Mouse (Mus musculus): Measurements from ENCODE around the gene Psme2b. TPM values are rescaled to one million over a fixed set of nuclear protein-coding genes. Genes with fewer than 3 reads are reported as not detected.
"Not testable (repeated sequence)": the region's sequence is repeated elsewhere in the genome, so short reads cannot be mapped to it uniquely, and the experiment has no call there.

The Psme2b gene
- 100 to 1,000 TPM in 18 of 26 experiments, 10 to 100 TPM in 8; 25.2 to 285 (median 141) TPM for total RNA-seq (2018; cell fraction: chromatin; rRNA removed)
- 100 to 1,000 TPM in 8 of 26 experiments, 10 to 100 TPM in 18; 20.6 to 148 (median 67.9) TPM for total RNA-seq (2018; cell fraction: cytosol; rRNA removed)
- total RNA-seq (2018; cell fraction: nucleus; rRNA removed) = 100 to 1,000 TPM in 15 of 26 experiments, 10 to 100 TPM in 11; 35.3 to 313 (median 122) TPM
- 12.3 to 45.7 TPM (median 19.2 TPM) in 3 replicates for polyA plus RNA-seq (2018)

DNA sequence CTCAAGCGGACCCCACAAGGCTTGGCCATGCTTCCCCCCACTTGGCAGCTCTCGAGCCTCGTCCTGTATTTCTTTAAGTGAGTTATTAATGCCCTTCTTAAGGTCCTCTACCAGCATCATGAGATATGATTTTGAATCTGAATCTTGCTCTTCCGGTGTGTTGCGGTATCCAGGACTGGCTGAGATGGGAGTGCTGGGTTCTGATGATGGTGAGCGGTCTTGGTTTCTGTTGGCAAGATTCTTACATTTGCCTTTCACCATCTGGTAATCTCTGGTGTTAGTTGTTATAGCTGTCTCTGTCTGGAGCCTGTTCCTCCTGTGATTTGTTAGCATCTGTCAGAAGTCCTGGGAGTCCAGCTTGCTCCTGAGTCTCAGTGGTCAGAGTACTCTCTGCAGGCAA lies at the start of gene Psme2b:
Gene Psme2b (minus strand): TSS at position 101 of the 400 bp plus-strand sequence.
- H3K79me2 ChIP-seq (ENCODE audit: inconsistent target); H3K4me3 ChIP-seq (ENCODE audit: inconsistent target); H3K27ac ChIP-seq: not testable (repeated sequence)
- H3K36me3 ChIP-seq (ENCODE audit: inconsistent target) = peaks cover 14% of the 10 kb centered on the region
- 92% methylated on average over 6 of the region's 6 CpGs for WGBS (ENCODE audit: missing documents)

DNA sequence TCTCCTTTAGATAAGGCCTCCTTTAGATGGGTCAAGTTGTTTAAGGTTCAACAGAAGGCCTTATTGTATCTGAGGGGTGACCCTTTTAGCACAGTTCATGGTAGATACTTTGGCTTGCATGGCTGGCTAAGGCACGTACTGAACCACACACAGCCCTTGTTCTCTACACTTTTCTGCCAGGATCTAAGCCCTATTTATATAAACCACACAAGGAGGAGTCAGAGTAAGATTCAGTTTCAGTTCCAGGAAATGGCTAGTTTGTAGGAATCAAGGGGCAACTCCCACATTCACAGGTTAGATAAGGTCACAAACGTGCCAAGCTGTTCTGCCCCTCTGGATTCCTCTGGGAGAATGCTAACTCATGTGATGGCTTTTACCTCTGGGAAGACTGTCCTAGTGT lies 48.0 kb upstream of the Psme2b start, which contains the start of gene Tgtp1:
Gene Tgtp1 (minus strand): TSS at position 155 of the 400 bp plus-strand sequence.
- H3K27ac ChIP-seq; H3K4me3 ChIP-seq (ENCODE audit: inconsistent target); H3K36me3 ChIP-seq (ENCODE audit: inconsistent target); H3K79me2 ChIP-seq (ENCODE audit: inconsistent target): not testable (repeated sequence)
- WGBS (ENCODE audit: missing documents) = 19% methylated on average over 2 of the region's 2 CpGs

DNA sequence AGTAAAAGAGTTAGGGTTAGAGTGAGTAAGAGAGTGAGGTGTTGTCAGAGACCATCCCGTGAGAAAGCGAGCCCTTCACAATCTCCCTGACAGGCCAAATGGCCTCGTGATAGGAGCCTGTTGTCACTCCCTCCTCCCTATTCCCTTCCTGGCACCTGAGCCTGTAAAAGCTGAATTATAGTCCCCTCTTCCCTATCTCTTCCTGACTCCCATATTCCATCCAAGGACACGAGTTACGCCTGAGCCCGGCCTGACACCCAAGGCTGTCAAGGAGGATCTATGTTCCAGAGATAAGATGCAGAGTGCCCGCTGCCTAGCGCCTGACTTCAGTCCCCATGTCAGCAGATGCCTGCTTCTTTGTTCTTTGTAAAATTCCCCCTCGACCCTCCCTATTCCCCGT lies 47.3 kb upstream of the Psme2b start:
- H3K36me3 ChIP-seq (ENCODE audit: inconsistent target); H3K27ac ChIP-seq; H3K4me3 ChIP-seq (ENCODE audit: inconsistent target); H3K79me2 ChIP-seq (ENCODE audit: inconsistent target): not testable (repeated sequence)
- 85% methylated on average over 10 of the region's 10 CpGs for WGBS (ENCODE audit: missing documents)

DNA sequence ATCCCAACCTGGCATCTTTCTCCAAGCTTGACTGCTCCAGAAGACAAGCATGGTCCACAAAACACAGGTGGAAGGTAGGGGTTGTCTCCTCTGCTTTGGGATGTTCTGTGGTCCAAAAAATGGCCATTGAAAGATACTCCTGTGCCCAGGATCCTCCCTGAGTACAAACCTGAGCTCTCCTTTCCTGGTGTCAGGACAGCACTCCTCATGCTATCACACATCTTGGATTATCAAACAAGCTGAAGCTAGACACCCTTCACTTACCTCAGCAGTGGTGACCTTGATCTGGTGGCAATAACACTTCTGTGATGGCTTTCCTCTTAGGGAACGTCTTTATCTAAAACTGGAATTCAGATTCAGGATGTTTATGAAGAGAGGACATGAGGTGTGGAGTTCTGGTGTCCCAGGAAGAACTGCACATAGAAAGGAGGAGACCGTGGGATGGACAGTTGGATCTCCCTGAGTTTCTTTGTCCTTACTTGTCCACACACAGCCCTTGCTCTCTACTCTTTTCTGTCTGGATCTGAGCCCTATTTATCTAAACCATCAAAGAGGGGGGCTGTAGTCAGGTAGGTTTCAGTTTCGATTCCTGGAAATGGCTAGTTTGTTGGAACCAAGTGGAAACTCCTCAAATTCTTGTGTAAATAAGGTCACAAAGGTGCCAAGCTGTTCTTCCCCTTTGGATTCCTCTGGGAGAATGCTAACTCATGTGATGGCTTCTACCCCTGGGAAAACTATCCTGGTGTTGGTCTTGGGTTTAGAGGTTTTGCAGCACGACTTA lies 45.9 kb upstream of the Psme2b start, which contains the start of gene Gm12185:
Gene Gm12185 (minus strand): TSS at position 487 of the 781 bp plus-strand sequence.
- H3K36me3 ChIP-seq (ENCODE audit: inconsistent target); H3K79me2 ChIP-seq (ENCODE audit: inconsistent target); H3K27ac ChIP-seq; H3K4me3 ChIP-seq (ENCODE audit: inconsistent target): not testable (repeated sequence)
- WGBS (ENCODE audit: missing documents) = 32% methylated on average over 4 of the region's 4 CpGs

DNA sequence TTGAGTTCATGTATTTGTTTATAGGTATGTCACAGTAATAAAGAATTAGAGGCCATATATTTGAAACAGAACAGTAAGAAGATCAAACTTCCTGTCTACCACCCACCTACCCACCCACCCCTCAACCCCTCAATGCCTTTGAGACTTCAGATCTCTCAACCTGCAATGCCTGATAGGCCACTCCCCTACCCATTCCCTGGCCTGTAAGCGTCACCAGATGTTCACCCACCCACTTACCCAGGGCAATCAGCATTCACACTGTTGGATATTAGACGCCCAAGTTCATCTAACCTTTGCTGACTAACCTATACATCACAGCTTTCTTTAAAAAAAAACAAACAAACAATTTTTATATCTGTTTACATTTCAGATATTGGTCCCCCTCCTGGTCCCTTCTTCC lies 44.0 kb upstream of the Psme2b start:
- H3K79me2 ChIP-seq (ENCODE audit: inconsistent target); H3K4me3 ChIP-seq (ENCODE audit: inconsistent target); H3K27ac ChIP-seq; H3K36me3 ChIP-seq (ENCODE audit: inconsistent target): not testable (repeated sequence)
- no CpG with 5 or more reads among the region's 2 CpGs for WGBS (ENCODE audit: missing documents)

DNA sequence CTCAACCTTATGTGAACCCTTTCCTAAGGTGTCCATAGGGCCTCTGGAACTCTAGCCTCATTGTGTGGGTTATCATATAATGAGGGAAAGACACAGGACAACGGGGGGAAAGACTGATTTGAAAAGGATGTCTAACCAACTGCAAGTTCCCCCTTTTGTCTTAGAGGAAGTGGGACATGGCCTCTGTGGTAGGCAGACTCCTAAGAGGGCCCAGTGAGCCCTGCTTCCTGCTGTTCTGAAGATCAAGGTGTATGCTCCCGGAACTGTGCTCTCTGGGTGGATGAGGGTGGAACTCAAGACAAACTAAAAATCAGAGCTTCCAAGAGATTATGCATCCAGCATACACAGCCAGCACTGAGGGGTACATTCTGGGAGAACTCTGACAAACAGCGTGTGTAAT lies 42.2 kb upstream of the Psme2b start:
- not testable (repeated sequence) for H3K36me3 ChIP-seq (ENCODE audit: inconsistent target); H3K4me3 ChIP-seq (ENCODE audit: inconsistent target); H3K79me2 ChIP-seq (ENCODE audit: inconsistent target); H3K27ac ChIP-seq
- WGBS (ENCODE audit: missing documents) = 14% methylated on average over 1 of the region's 3 CpGs

DNA sequence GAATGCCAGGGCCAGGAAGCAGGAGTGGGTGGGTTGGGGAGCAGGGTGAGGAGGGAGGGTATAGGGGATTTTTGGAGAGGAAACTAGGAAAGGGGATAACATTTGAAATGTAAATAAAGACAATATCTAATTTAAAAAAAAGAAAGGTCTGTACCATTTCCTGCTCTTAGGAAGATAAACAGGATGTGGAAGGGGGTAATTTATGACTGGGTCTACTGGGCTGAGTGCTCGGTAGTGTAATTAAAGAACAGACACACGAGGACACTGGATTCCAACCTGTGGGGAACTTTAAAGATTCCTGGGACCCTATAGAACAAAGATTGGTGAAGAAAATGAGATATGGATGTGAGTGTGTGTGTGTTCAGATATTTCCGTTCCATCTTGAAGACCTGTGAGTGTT lies 36.9 kb upstream of the Psme2b start:
- not testable (repeated sequence) for H3K27ac ChIP-seq; H3K36me3 ChIP-seq (ENCODE audit: inconsistent target); H3K4me3 ChIP-seq (ENCODE audit: inconsistent target); H3K79me2 ChIP-seq (ENCODE audit: inconsistent target)
- WGBS (ENCODE audit: missing documents) = no CpG with 5 or more reads among the region's 3 CpGs

DNA sequence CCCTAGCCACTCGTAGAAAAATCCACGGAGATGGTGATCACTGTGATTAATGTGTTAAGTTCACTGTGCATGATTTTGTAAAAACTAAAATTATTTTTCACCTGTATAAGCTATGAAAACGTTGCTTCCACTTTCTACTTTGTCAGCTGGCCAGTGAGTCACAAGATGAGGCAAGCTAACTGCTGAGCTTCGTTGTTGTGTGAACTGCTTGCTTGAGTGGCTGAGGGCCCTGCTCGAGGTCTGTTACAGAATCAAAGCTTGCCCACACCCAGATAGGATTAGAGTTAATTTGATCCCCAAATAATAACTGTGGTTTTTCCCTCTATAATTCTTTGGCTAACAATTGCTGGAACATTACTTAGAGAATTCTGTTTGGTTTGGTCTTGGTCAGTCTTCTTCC lies 34.1 kb upstream of the Psme2b start:
- peaks cover 10% of the 10 kb centered on the region for H3K79me2 ChIP-seq (ENCODE audit: inconsistent target)
- WGBS (ENCODE audit: missing documents) = no CpG with 5 or more reads among the region's 5 CpGs
- H3K36me3 ChIP-seq (ENCODE audit: inconsistent target); H3K4me3 ChIP-seq (ENCODE audit: inconsistent target); H3K27ac ChIP-seq: not testable (repeated sequence)

DNA sequence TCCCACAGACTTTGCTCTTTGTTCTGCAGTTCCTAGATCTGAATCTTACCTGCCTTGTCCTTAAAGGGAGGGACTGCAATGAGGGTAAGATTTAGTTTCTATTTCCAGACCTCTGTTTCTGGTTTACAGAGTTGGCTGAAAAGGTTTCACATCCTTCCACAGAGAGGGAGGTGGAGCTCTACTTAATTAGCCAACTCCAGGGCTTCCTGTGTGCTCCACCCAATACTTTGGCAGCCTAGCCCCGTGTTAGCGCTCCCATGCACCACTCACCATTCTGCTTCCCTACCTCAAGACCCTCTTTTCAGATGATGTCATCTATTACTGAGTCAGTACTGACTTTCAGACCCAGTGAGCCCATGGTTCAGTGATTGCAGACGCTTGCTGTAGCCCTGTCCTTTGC lies 33.3 kb upstream of the Psme2b start, which contains the start of gene 9930111J21Rik1:
Gene 9930111J21Rik1 (minus strand): TSS at position 148 of the 400 bp plus-strand sequence.
- H3K4me3 ChIP-seq (ENCODE audit: inconsistent target) = not testable (repeated sequence)
- no CpG with 5 or more reads among the region's 3 CpGs for WGBS (ENCODE audit: missing documents)
- H3K27ac ChIP-seq = peak within 1 kb of the TSS; percentile 65

DNA sequence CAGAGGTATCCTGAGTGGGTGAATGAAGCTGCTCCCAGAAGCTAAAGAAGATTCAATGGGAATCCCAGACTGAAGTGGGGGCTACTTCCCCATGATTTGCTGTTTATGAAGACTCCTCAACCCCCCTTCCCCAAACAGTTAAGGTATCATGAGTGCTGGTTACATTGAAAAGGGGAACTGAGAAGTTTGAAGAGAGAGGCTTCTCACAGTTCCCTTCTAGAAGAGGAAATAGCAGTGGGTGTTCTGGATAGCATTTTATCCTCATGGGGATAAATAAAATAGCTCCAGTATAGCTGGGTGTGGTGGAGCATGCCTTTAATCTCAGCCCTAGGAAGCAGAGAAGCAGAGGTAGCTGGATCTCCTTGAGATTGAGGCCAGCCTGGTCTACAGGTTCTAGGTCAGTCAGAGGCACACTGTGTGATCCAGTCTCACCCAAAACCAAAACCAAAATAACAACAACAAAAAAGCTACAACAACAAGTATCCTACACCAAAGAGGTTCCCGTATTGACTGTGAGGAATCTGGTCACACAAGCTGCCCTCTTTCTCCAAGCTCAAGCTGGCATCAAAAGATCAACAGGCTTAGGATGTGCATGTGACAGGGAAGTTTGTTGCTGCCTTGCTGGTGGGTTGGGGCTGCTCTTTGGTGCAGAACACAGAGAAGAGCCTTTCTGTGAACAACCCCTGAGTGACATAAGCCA lies 32.4 kb upstream of the Psme2b start, which contains the start of gene Olfr56:
Gene Olfr56 (plus strand): TSS at position 650 of the 700 bp plus-strand sequence.
- not testable (repeated sequence) for H3K36me3 ChIP-seq (ENCODE audit: inconsistent target); H3K4me3 ChIP-seq (ENCODE audit: inconsistent target)
- H3K27ac ChIP-seq = peak within 1 kb of the TSS; percentile 65
- WGBS (ENCODE audit: missing documents) = no CpG with 5 or more reads among the region's 1 CpGs
- H3K79me2 ChIP-seq (ENCODE audit: inconsistent target) = peaks cover 15% of the 10 kb centered on the region

More for the DNA sequence above, 33.3 kb upstream of the Psme2b start, which contains the start of gene 9930111J21Rik1:
- not testable (repeated sequence) for H3K36me3 ChIP-seq (ENCODE audit: inconsistent target)
- peaks cover 10% of the 10 kb centered on the region for H3K79me2 ChIP-seq (ENCODE audit: inconsistent target)

DNA sequence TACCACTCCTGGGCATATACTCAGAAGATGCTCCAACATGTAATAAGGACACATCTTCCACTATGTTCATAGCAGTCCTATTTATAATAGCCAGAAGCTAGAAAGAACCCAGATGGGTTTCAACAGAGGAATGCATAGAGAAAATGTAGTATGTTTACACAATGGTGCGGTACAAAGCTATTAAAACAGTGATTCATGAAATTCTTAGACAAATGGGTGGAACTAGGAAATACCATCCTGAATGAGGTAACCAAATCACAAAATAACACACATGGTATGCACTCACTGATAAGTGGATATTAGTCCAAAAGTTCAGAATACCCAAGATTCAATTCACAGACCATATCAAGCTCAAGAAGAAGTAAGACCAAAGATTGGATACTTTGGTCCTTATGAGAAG lies 28.7 kb upstream of the Psme2b start:
- not testable (repeated sequence) for H3K36me3 ChIP-seq (ENCODE audit: inconsistent target); H3K4me3 ChIP-seq (ENCODE audit: inconsistent target); H3K27ac ChIP-seq
- H3K79me2 ChIP-seq (ENCODE audit: inconsistent target) = peaks cover 27% of the 10 kb centered on the region
- no CpG with 5 or more reads among the region's 1 CpGs for WGBS (ENCODE audit: missing documents)

DNA sequence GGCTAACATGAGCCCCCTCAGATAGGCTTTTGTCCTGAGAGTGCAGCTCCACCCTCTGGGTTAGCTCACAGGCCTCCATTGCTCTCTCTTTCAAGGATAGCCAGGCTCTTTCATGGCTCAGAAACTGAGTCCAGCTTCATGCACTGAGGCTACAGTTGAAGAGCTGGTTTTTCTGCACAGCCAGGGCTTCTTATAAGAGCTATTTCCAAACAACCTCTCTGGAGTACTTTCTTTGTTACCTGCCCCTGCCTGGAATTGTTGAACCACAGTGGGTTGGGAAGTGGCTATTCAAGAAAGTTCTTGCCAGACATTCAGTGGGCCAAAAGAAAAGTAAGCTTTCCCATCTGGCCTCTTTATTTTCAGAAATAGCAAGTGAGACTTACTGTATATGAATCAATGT lies 6.7 kb downstream of the Psme2b start:
- not testable (repeated sequence) for H3K36me3 ChIP-seq (ENCODE audit: inconsistent target); H3K79me2 ChIP-seq (ENCODE audit: inconsistent target); H3K4me3 ChIP-seq (ENCODE audit: inconsistent target); H3K27ac ChIP-seq

DNA sequence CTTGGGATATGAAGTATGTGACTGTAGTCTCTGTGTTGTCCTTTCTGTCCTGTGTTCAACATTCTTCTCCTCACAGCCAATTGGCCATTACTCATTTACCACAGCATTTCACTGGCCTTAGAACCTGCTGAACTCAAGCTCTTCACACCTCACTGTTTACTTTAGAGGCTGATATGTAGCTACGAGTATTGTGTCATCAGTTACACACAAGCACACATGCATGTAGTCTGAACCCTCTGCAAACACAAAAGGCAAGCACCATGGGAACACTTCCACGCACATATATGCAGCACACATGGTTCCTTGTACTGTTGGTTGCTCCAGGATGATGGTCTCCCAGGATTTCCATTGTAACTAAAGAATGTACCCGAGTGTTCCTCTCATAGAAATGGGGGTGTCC lies 10.7 kb downstream of the Psme2b start:
- H3K79me2 ChIP-seq (ENCODE audit: inconsistent target); H3K4me3 ChIP-seq (ENCODE audit: inconsistent target); H3K36me3 ChIP-seq (ENCODE audit: inconsistent target); H3K27ac ChIP-seq: not testable (repeated sequence)
- WGBS (ENCODE audit: missing documents) = no CpG with 5 or more reads among the region's 3 CpGs

DNA sequence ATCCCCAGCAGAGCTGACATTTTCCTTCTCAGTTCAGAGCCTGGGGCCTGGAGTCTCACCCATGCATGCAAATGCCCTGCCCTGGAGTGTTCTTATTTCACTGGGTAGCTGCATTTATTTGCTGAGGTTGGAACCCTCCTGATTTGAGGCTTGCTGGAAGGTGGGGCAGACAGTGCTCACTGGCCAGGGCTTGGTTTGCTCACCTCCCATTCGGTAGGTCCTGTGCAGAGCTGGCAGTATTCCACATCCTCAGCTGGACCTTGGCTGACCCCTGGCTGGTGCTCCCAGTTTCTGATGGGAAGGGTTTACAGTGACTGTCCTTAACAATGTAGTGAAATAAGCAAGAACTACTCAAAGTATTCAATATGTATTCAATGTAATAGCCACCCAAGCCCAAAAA lies 12.1 kb downstream of the Psme2b start:
- H3K27ac ChIP-seq; H3K79me2 ChIP-seq (ENCODE audit: inconsistent target): not testable (repeated sequence)
- no CpG with 5 or more reads among the region's 1 CpGs for WGBS (ENCODE audit: missing documents)

DNA sequence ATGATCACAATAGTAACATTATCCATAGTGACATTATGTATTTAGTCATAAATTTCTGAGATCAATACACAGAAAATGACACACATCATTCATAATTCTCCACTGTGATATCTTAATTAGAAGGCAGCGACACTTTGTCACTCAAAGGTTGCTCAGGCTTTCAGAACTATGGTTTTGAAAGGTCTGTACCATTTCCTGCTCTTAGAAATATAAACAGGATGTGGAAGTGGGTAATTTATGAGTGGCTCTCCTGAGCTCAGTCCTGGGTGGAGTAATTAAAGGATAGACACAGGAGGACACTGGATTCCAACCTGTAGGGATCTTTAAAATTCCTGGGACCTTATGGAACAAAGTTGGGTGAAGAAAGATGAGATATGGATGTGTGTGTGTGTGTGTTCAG lies 12.6 kb downstream of the Psme2b start:
- WGBS (ENCODE audit: missing documents) = 0% methylated on average over 1 of the region's 1 CpGs
- not testable (repeated sequence) for H3K4me3 ChIP-seq (ENCODE audit: inconsistent target); H3K27ac ChIP-seq; H3K79me2 ChIP-seq (ENCODE audit: inconsistent target); H3K36me3 ChIP-seq (ENCODE audit: inconsistent target)

More for the DNA sequence above, 12.1 kb downstream of the Psme2b start:
- not testable (repeated sequence) for H3K36me3 ChIP-seq (ENCODE audit: inconsistent target); H3K4me3 ChIP-seq (ENCODE audit: inconsistent target)
